Mouse (Mus musculus) lung, postnatal 0 days (tissue): ENCODE results near the gene Sbno2. TPM values are rescaled to one million over a fixed set of nuclear protein-coding genes. Genes with fewer than 3 reads are reported as not detected.
A peak's percentile ranks its signal among the peaks of the same experiment; 100 is the strongest.

Source experiments
- ATAC-seq: fragments of 200-750 bp; cut with Nextera tagmentation; 2 replicates; pipeline ENCODE4 v1.8.0; 2017; ENCODE audit warnings: moderate library complexity
- DNase-seq: peaks from one replicate; pipeline ENCODE4 v3.0.0-alpha.2; 2016; ENCODE audit warnings: low spot score
- H3K27ac ChIP-seq: fragments of 300-500 bp; sonication (generic); 2 replicates; pipeline ENCODE4 v1.5.1; 2014; ENCODE audit warnings: antibody characterized with exemption, mild to moderate bottlenecking, low read length, mixed read lengths
- H3K27me3 ChIP-seq: fragments of 300-500 bp; sonication (generic); replicated peaks from 2 replicates; pipeline ENCODE4 v1.6.1; 2014; ENCODE audit warnings: low read length, mixed read lengths; ENCODE audit not compliant: insufficient read depth
- H3K36me3 ChIP-seq: fragments of 300-500 bp; sonication (generic); 2 replicates; pipeline ENCODE4 v1.6.1; 2014; ENCODE audit warnings: low read length, mixed read lengths; ENCODE audit not compliant: insufficient read depth
- H3K4me1 ChIP-seq: fragments of 300-500 bp; sonication (generic); 2 replicates; pipeline ENCODE4 v1.6.1; 2014; ENCODE audit warnings: antibody characterized with exemption, low read depth, low read length, mixed read lengths; ENCODE audit not compliant: insufficient read depth
- H3K4me2 ChIP-seq: fragments of 300-500 bp; sonication (generic); replicated peaks from 2 replicates; pipeline ENCODE4 v1.6.1; 2014; ENCODE audit warnings: low read depth, mild to moderate bottlenecking, low read length, moderate library complexity, mixed read lengths
- H3K4me3 ChIP-seq: fragments of 300-500 bp; sonication (generic); 2 replicates; pipeline ENCODE4 v1.5.1; 2014; ENCODE audit warnings: low read depth, low read length
- H3K9ac ChIP-seq: fragments of 300-500 bp; sonication (generic); replicated peaks from 2 replicates; pipeline ENCODE4 v1.6.1; 2014; ENCODE audit warnings: low read depth, mild to moderate bottlenecking
- H3K9me3 ChIP-seq: fragments of 300-500 bp; sonication (generic); 2 replicates; pipeline ENCODE4 v1.6.1; 2016; ENCODE audit warnings: low read length, mixed read lengths
- CTCF ChIP-seq: IDR thresholded peaks from 2 replicates; pipeline ENCODE4 v1.5.1; 2016; ENCODE audit warnings: antibody characterized with exemption, mild to moderate bottlenecking
- EP300 ChIP-seq: IDR thresholded peaks from 2 replicates; pipeline ENCODE4 v1.6.1; 2016; ENCODE audit warnings: antibody characterized with exemption, mild to moderate bottlenecking, control low read depth
- WGBS: fragments of 180-500 bp; shearing (Covaris S2); extraction: QIAGEN DNeasy Blood & Tissue Kit; methylation state at CpG from one replicate; pipeline ENCODE4 v1.1.7; 2014; 5-methylcytosine and 5-hydroxymethylcytosine counted together
- polyA plus RNA-seq: library from polyadenylated mRNA; unstranded; fragments of >200 nt; fragmentation: Nextera tagmentation; extraction: Ambion mirVana; gene quantifications from 2 replicates; pipeline ENCODE4 v1.2.1, GENCODE M21; 2015

Gene Sbno2
- polyA plus RNA-seq, 1 experiment from 2014 or later: 17.5 TPM

- Histone ChIP-seq H3K9me3 (no peaks in the 10 kb centered on the region), H3K4me1 (peaks cover 45% of the 10 kb centered on the region), H3K36me3 (peaks cover 3% of the 10 kb centered on the region; the same call in 1 of the 2 replicates), H3K27me3 (no peaks in the 10 kb centered on the region), H3K4me3 (no peak overlapping the region), H3K4me2 (0 out of 2 replicates have a peak overlapping the region, but pooled peaks have one; percentile 8), H3K27ac (peak overlapping the region; percentile 93; the same call in 1 of the 2 replicates), H3K9ac (peak overlapping the region; percentile 16; the same call in 1 of the 2 replicates)
- 73% methylated on average over 20 of the region's 20 CpGs for WGBS
- ATAC-seq (no peak), DNase-seq (peak; percentile 30)
- no peak for TF ChIP-seq CTCF
- TF ChIP-seq EP300: 0 out of 2 replicates have a peak, but pooled peaks have one; percentile 21
Observed at GRCm38 (mm10) chr10:80072623-80073489, 32.5 kb downstream of the Sbno2 start.

- H3K36me3 ChIP-seq: peaks cover 3% of the 10 kb centered on the region
- no peak overlapping the region for H3K4me3 ChIP-seq
- no peaks in the 10 kb centered on the region for H3K27me3 ChIP-seq
- no peak for TF ChIP-seq EP300
- TF ChIP-seq CTCF: 0 out of 2 replicates have a peak, but pooled peaks have one; percentile 0
- H3K4me1 ChIP-seq: peaks cover 45% of the 10 kb centered on the region
- 0 out of 2 replicates have a peak overlapping the region, but pooled peaks have one; percentile 12 for H3K9ac ChIP-seq
- H3K27ac ChIP-seq: peak overlapping the region; percentile 93
- H3K9me3 ChIP-seq: no peaks in the 10 kb centered on the region
- ATAC-seq (no peak), DNase-seq (no peak)
- WGBS: 61% methylated on average over 3 of the region's 3 CpGs
- peak overlapping the region; percentile 18; the same call in 1 of the 2 replicates for H3K4me2 ChIP-seq
Observed at GRCm38 (mm10) chr10:80071516-80071900, 33.9 kb downstream of the Sbno2 start.

GRCm38 (mm10) chr10:80070837-80071515, 34.4 kb downstream of the Sbno2 start:
- Histone ChIP-seq H3K4me3 (no peak overlapping the region), H3K4me1 (peaks cover 42% of the 10 kb centered on the region), H3K4me2 (0 out of 2 replicates have a peak overlapping the region, but pooled peaks have one; percentile 18), H3K9ac (no peak overlapping the region), H3K9me3 (no peaks in the 10 kb centered on the region), H3K36me3 (peaks cover 3% of the 10 kb centered on the region), H3K27ac (peak overlapping the region; percentile 93), H3K27me3 (no peaks in the 10 kb centered on the region)
- TF ChIP-seq CTCF (peak; percentile 11; the same call in 1 of the 2 replicates), EP300 (peak; percentile 95)
- peak; percentile 82 for ATAC-seq
- DNase-seq: peak; percentile 94
- WGBS: 35% methylated on average over 9 of the region's 9 CpGs

GRCm38 (mm10) chr10:80069948-80070450, 35.4 kb downstream of the Sbno2 start:
- H3K9ac ChIP-seq: no peak overlapping the region
- H3K9me3 ChIP-seq: no peaks in the 10 kb centered on the region
- H3K27ac ChIP-seq: 0 out of 2 replicates have a peak overlapping the region, but pooled peaks have one; percentile 93
- peaks cover 36% of the 10 kb centered on the region for H3K4me1 ChIP-seq
- TF ChIP-seq EP300: no peak
- no peak for TF ChIP-seq CTCF
- H3K4me2 ChIP-seq: no peak overlapping the region
- no peak overlapping the region for H3K4me3 ChIP-seq
- H3K27me3 ChIP-seq: no peaks in the 10 kb centered on the region
- ATAC-seq: no peak
- no peak for DNase-seq
- WGBS: 88% methylated on average over 4 of the region's 4 CpGs
- peaks cover 6% of the 10 kb centered on the region for H3K36me3 ChIP-seq

- peaks cover 11% of the 10 kb centered on the region for H3K36me3 ChIP-seq
- no peaks in the 10 kb centered on the region for H3K27me3 ChIP-seq
- DNase-seq: no peak
- no peak overlapping the region for H3K4me3 ChIP-seq
- no peak overlapping the region for H3K27ac ChIP-seq
- TF ChIP-seq EP300 (no peak), CTCF (no peak)
- ATAC-seq: no peak
- peaks cover 30% of the 10 kb centered on the region for H3K4me1 ChIP-seq
- H3K9ac ChIP-seq: no peak overlapping the region
- no peaks in the 10 kb centered on the region for H3K9me3 ChIP-seq
- WGBS: 90% methylated on average over 6 of the region's 7 CpGs
- no peak overlapping the region for H3K4me2 ChIP-seq
Observed at GRCm38 (mm10) chr10:80069251-80069650, 36.1 kb downstream of the Sbno2 start.
